Mouse (Mus musculus) lung, postnatal 0 days (tissue): Measurements from ENCODE around the gene Cct2. TPM values are rescaled to one million over a fixed set of nuclear protein-coding genes. Genes with fewer than 3 reads are reported as not detected.

ENCODE experiments used
- ATAC-seq: fragments of 200-750 bp; cut with Nextera tagmentation; 2 replicates; pipeline ENCODE4 v1.8.0; 2017; ENCODE audit warnings: moderate library complexity
- DNase-seq: peaks from one replicate; pipeline ENCODE4 v3.0.0-alpha.2; 2016; ENCODE audit warnings: low spot score
- H3K27ac ChIP-seq: fragments of 300-500 bp; sonication (generic); 2 replicates; pipeline ENCODE4 v1.5.1; 2014; ENCODE audit warnings: antibody characterized with exemption, mild to moderate bottlenecking, low read length, mixed read lengths
- H3K27me3 ChIP-seq: fragments of 300-500 bp; sonication (generic); replicated peaks from 2 replicates; pipeline ENCODE4 v1.6.1; 2014; ENCODE audit warnings: low read length, mixed read lengths; ENCODE audit not compliant: insufficient read depth
- H3K36me3 ChIP-seq: fragments of 300-500 bp; sonication (generic); 2 replicates; pipeline ENCODE4 v1.6.1; 2014; ENCODE audit warnings: low read length, mixed read lengths; ENCODE audit not compliant: insufficient read depth
- H3K4me1 ChIP-seq: fragments of 300-500 bp; sonication (generic); 2 replicates; pipeline ENCODE4 v1.6.1; 2014; ENCODE audit warnings: antibody characterized with exemption, low read depth, low read length, mixed read lengths; ENCODE audit not compliant: insufficient read depth
- H3K4me2 ChIP-seq: fragments of 300-500 bp; sonication (generic); replicated peaks from 2 replicates; pipeline ENCODE4 v1.6.1; 2014; ENCODE audit warnings: low read depth, mild to moderate bottlenecking, low read length, moderate library complexity, mixed read lengths
- H3K4me3 ChIP-seq: fragments of 300-500 bp; sonication (generic); 2 replicates; pipeline ENCODE4 v1.5.1; 2014; ENCODE audit warnings: low read depth, low read length
- H3K9ac ChIP-seq: fragments of 300-500 bp; sonication (generic); replicated peaks from 2 replicates; pipeline ENCODE4 v1.6.1; 2014; ENCODE audit warnings: low read depth, mild to moderate bottlenecking
- H3K9me3 ChIP-seq: fragments of 300-500 bp; sonication (generic); 2 replicates; pipeline ENCODE4 v1.6.1; 2016; ENCODE audit warnings: low read length, mixed read lengths
- CTCF ChIP-seq: IDR thresholded peaks from 2 replicates; pipeline ENCODE4 v1.5.1; 2016; ENCODE audit warnings: antibody characterized with exemption, mild to moderate bottlenecking
- EP300 ChIP-seq: IDR thresholded peaks from 2 replicates; pipeline ENCODE4 v1.6.1; 2016; ENCODE audit warnings: antibody characterized with exemption, mild to moderate bottlenecking, control low read depth
- WGBS: fragments of 180-500 bp; shearing (Covaris S2); extraction: QIAGEN DNeasy Blood & Tissue Kit; methylation state at CpG from one replicate; pipeline ENCODE4 v1.1.7; 2014; 5-methylcytosine and 5-hydroxymethylcytosine counted together
- polyA plus RNA-seq: library from polyadenylated mRNA; unstranded; fragments of >200 nt; fragmentation: Nextera tagmentation; extraction: Ambion mirVana; gene quantifications from 2 replicates; pipeline ENCODE4 v1.2.1, GENCODE M21; 2015

The Cct2 gene
- polyA plus RNA-seq = 107 and 109 TPM in 2 replicates

- peak; percentile 98 for DNase-seq
- WGBS = under 1% methylated on average over 61 of the region's 68 CpGs
- H3K9me3 ChIP-seq = no peaks in the 10 kb centered on the region
Measured at GRCm38 (mm10) chr10:117063254-117064021, at the start of gene Cct2. Gene Cct2 (minus strand): TSS chr10:117063814.

GRCm38 (mm10) chr10:117112545-117112944, 48.9 kb upstream of the Cct2 start:
- 39% methylated on average over 2 of the region's 2 CpGs for WGBS
- ATAC-seq = no peak
- H3K27ac ChIP-seq = no peak overlapping the region

More at GRCm38 (mm10) chr10:117063254-117064021, at the start of gene Cct2:
- peak within 1 kb of the TSS; percentile 76 for H3K4me2 ChIP-seq
- no peaks in the 10 kb centered on the region for H3K27me3 ChIP-seq
- peaks cover 23% of the 10 kb centered on the region for H3K36me3 ChIP-seq
- H3K4me3 ChIP-seq = peak within 1 kb of the TSS; percentile 94
- no peak for TF ChIP-seq EP300
- TF ChIP-seq CTCF = peak; percentile 17
- peak within 1 kb of the TSS; percentile 90 for H3K27ac ChIP-seq
- ATAC-seq = peak; percentile 96
- peaks cover 4% of the 10 kb centered on the region; the same call in 1 of the 2 replicates for H3K4me1 ChIP-seq
- H3K9ac ChIP-seq = peak within 1 kb of the TSS; percentile 85

GRCm38 (mm10) chr10:117111455-117111854, 47.8 kb upstream of the Cct2 start:
- H3K27me3 ChIP-seq = no peaks in the 10 kb centered on the region
- H3K4me1 ChIP-seq = peaks cover 6% of the 10 kb centered on the region; the same call in 1 of the 2 replicates
- no peak overlapping the region for H3K9ac ChIP-seq
- H3K4me2 ChIP-seq = no peak overlapping the region
- peak; percentile 88 for ATAC-seq
- 0 out of 2 replicates have a peak overlapping the region, but pooled peaks have one; percentile 20 for H3K27ac ChIP-seq
- WGBS = 48% methylated on average over 7 of the region's 7 CpGs
- no peak overlapping the region for H3K4me3 ChIP-seq
- DNase-seq = peak; percentile 75
- no peaks in the 10 kb centered on the region for H3K9me3 ChIP-seq
- TF ChIP-seq CTCF (no peak), EP300 (peak; percentile 86)
- no peaks in the 10 kb centered on the region for H3K36me3 ChIP-seq

More at GRCm38 (mm10) chr10:117112545-117112944, 48.9 kb upstream of the Cct2 start:
- Histone ChIP-seq H3K4me1 (peaks cover 6% of the 10 kb centered on the region; the same call in 1 of the 2 replicates), H3K4me2 (no peak overlapping the region), H3K36me3 (no peaks in the 10 kb centered on the region), H3K4me3 (no peak overlapping the region), H3K9me3 (no peaks in the 10 kb centered on the region), H3K27me3 (no peaks in the 10 kb centered on the region), H3K9ac (no peak overlapping the region)
- no peak for TF ChIP-seq CTCF
- TF ChIP-seq EP300 = no peak
- DNase-seq = peak; percentile 50

- Histone ChIP-seq H3K9ac (no peak overlapping the region), H3K4me3 (no peak overlapping the region), H3K9me3 (no peaks in the 10 kb centered on the region), H3K36me3 (no peaks in the 10 kb centered on the region), H3K27me3 (no peaks in the 10 kb centered on the region), H3K4me2 (no peak overlapping the region), H3K27ac (no peak overlapping the region), H3K4me1 (peaks cover 14% of the 10 kb centered on the region; the same call in 1 of the 2 replicates)
- TF ChIP-seq EP300 (no peak), CTCF (no peak)
- ATAC-seq (no peak), DNase-seq (no peak)
- WGBS = 37% methylated on average over 3 of the region's 3 CpGs
Measured at GRCm38 (mm10) chr10:117110271-117110670, 46.7 kb upstream of the Cct2 start.

- no peaks in the 10 kb centered on the region for H3K9me3 ChIP-seq
- no peaks in the 10 kb centered on the region for H3K27me3 ChIP-seq
- H3K36me3 ChIP-seq = no peaks in the 10 kb centered on the region
- H3K4me2 ChIP-seq = no peak overlapping the region
- H3K4me3 ChIP-seq = no peak overlapping the region
- H3K9ac ChIP-seq = no peak overlapping the region
- TF ChIP-seq CTCF (no peak), EP300 (no peak)
- DNase-seq (no peak), ATAC-seq (no peak)
- H3K27ac ChIP-seq = no peak overlapping the region
- H3K4me1 ChIP-seq = peaks cover 16% of the 10 kb centered on the region; the same call in 1 of the 2 replicates
- WGBS = 13% methylated on average over 3 of the region's 3 CpGs
Measured at GRCm38 (mm10) chr10:117106686-117107085, 43.1 kb upstream of the Cct2 start.

- Histone ChIP-seq H3K9me3 (no peaks in the 10 kb centered on the region), H3K9ac (no peak overlapping the region), H3K4me1 (peaks cover 13% of the 10 kb centered on the region; the same call in 1 of the 2 replicates), H3K27me3 (no peaks in the 10 kb centered on the region), H3K27ac (no peak overlapping the region), H3K36me3 (no peaks in the 10 kb centered on the region), H3K4me3 (no peak overlapping the region), H3K4me2 (no peak overlapping the region)
- peak; percentile 56; the same call in 1 of the 2 replicates for ATAC-seq
- DNase-seq = peak; percentile 35
- WGBS = 12% methylated on average over 4 of the region's 4 CpGs
- TF ChIP-seq CTCF (no peak), EP300 (no peak)
Measured at GRCm38 (mm10) chr10:117106244-117106643, 42.6 kb upstream of the Cct2 start.
